Mouse (Mus musculus) thymus, adult 2 months (tissue): ENCODE data around the gene Bpgm.

Source experiments
- CTCF ChIP-seq: fragments of 200-500 bp; IDR thresholded peaks from 2 replicates; pipeline ENCODE4 v1.5.1; 2012; ENCODE audit warnings: mild to moderate bottlenecking, control low read depth, low read length, moderate library complexity, borderline replicate concordance; ENCODE audit not compliant: control insufficient read depth, poor library complexity, insufficient read depth; ENCODE audit errors: extremely low read depth
- POLR2A ChIP-seq: fragments of 200-500 bp; IDR thresholded peaks from 2 replicates; pipeline ENCODE4 v1.6.1; 2012; ENCODE audit warnings: mild to moderate bottlenecking, low read length, control low read depth, moderate library complexity; ENCODE audit not compliant: control insufficient read depth, poor library complexity, insufficient read depth; ENCODE audit errors: extremely low read depth

- TF ChIP-seq POLR2A (no peak), CTCF (no peak)
These were observed 22.8 kb upstream of the Bpgm start for GRCm38 (mm10) chr6:34452963-34453770.
